Mouse (Mus musculus) brain, embryonic 14.5 days (tissue): Measurements from ENCODE around the gene Dusp2.

Source experiments
- CTCF ChIP-seq: fragments of 200-500 bp; IDR thresholded peaks from 2 replicates; pipeline ENCODE4 v1.5.1; 2012; ENCODE audit warnings: inconsistent platforms, mild to moderate bottlenecking, moderate library complexity, borderline replicate concordance; ENCODE audit not compliant: insufficient read depth, insufficient read length; ENCODE audit errors: extremely low read depth
- POLR2A ChIP-seq: fragments of 200-500 bp; IDR thresholded peaks from 2 replicates; pipeline ENCODE4 v1.6.1; 2012; ENCODE audit warnings: mild to moderate bottlenecking, inconsistent platforms, borderline replicate concordance; ENCODE audit not compliant: poor library complexity, insufficient read depth, insufficient read length, severe bottlenecking; ENCODE audit errors: extremely low read depth

GRCm38 (mm10) chr2:127332807-127333570, 3.0 kb upstream of the Dusp2 start:
- TF ChIP-seq CTCF (no peak), POLR2A (no peak)
